Mouse (Mus musculus) retina, postnatal 1 day (tissue): ENCODE results near the gene Olfr214.
"Not testable (repeated sequence)": the region's sequence is repeated elsewhere in the genome, so short reads cannot be mapped to it uniquely, and the experiment has no call there.

Experiments used
- DNase-seq: peaks from one replicate; pipeline ENCODE4 v3.0.0-alpha.2; 2012

Gene Olfr214

GRCm38 (mm10) chr6:116553935-116554334, at the start of gene Olfr214:
Gene Olfr214, plus strand, starts transcription at chr6:116554235.
- no peak for DNase-seq

DNA sequence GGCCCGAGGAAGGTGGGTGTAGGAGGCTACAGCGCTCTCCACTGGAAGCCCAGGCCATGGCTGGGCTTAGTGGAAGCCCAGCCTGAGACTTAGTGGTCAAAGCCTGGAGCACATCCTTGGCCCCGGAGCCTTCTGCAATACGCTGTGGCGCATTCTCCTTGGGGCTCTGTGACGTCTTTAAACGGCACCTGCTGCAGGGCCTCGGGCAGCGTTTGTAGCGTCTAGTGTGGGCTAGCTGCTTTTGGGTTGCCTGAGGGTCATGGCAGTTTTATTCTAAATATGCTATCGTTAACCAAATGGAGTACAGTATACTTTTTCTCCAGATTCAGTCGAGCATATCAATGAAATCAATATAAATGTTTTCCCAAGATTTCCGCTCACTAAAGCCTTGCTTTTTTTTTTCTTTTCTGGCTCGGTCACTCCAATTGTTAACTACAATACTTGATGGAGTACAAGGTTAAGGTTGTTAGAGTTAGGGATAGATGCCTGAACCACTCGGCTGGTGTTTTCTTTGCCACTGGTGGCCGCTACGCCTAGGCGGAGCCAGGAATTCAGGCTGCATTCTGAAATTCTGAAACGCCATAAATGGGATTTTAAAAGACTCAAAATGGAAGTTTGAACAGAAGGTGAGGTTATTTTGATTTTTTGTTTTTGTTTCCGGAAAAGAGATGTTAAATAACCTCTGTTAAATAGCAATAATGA, 47.6 kb upstream of the Olfr214 start, which contains the start of gene Olfr212:
Gene Olfr212, plus strand, starts transcription at position 215 of the 702 bp plus-strand sequence.
- DNase-seq = not testable (repeated sequence)

- DNase-seq = no peak
Measured at GRCm38 (mm10) chr6:116514832-116515231, 39.2 kb upstream of the Olfr214 start.

GRCm38 (mm10) chr6:116538156-116538555, 15.9 kb upstream of the Olfr214 start, which contains the start of gene Olfr213:
Gene Olfr213, plus strand, starts transcription at chr6:116538456.
- no peak for DNase-seq

DNA sequence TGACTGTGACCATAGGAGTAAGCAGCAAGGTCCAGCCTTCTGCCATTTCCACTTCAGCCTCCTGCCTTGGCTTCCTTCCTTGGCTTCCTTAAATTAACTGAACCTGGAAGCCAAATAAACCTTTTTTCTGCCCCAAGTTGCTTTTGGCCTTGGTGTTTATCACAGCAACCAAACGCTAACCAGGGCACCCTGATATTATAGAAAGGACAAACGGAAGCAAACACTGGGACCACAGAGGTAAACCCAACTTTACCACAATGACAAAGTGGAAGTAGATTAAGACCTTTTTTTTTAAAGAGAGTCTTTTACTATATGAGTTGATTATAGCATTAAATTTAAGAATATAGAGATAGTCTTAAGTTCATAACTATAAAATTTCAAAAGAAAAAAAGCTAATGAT, 11.5 kb upstream of the Olfr214 start:
- no peak for DNase-seq

DNA sequence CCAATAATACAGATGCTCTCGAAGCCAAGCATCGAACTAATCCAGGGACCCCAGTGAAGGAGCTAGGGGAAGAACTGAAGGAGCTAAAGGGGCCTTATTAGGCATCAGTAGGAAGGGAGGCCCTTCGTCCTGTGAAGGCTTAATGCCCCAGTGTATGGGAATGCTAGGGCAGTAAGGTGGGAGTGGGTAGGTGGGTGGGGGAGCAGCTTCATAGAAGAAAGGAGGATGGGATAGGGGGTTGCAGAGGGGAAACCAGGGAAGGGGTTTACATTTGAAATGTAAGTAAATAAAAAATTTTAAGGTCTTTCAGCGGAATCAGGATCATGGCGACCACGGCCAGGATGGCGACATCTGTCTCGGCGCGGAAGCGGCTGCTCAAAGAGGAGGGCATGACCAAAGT, 3.2 kb upstream of the Olfr214 start, which contains the start of gene Gm5580:
Gene Gm5580, plus strand, starts transcription at position 301 of the 400 bp plus-strand sequence.
- not testable (repeated sequence) for DNase-seq

GRCm38 (mm10) chr6:116554952-116555351, 917 bp downstream of the Olfr214 start:
- DNase-seq = no peak

DNA sequence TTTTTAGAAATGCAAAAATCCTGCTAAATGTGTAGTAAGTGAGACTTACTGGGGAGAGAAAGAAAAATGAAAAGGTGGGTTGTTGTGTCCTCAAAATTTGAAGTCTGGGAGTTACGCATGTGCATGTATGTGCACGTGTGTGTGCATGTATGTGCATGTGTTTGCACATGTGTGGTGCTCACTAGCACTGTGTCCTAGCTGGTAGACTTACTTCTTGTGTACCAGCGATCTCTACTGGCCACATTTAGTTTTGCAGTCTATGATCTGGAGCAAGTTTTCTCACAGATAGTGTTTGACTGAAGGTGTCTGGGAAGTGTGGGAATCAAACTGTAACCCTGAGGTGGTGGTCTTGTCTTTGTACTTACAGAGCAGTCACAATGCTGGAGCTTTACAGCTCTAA, 15.8 kb downstream of the Olfr214 start:
- peak; percentile 69 for DNase-seq

DNA sequence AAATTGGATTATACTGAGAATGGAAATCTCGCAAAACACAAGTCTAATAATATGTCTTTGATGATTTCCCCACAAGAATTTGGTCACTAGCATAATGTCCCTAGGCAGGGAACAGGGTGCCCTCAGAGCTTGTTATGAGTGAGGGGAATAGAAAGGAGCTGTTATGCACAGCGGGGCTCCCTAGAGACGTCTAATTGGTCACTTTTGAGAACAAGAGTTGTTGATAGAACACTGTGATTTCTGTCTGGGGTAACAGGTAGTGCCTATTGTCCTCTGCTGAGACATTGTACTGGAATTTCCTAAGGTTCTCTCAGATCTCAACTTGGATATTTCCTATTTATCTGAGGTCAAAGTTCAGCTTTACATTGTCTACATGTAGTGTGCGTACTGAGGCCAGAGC, 30.1 kb downstream of the Olfr214 start, which contains the start of gene Olfr215:
Gene Olfr215, minus strand, starts transcription at position 101 of the 400 bp plus-strand sequence.
- DNase-seq = peak; percentile 15

DNA sequence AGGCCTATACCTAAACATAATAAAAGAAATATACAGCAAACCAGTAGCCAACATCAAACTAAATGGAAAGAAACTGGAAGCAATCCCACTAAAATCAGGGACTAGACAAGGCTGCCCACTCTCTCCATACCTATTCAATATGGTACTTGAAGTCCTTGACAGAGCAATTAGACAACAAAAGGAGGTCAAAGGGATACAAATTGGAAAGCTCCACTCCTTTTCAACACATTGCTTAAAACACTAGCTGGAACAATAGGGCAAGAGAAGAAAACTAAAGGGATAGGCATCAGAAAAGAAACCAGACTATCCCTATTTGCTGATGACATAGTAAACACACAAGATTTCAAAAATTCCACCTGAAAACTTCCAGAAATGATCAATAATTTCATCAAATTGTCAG, 46.9 kb downstream of the Olfr214 start:
- DNase-seq = not testable (repeated sequence)

GRCm38 (mm10) chr6:116607230-116607629, 53.2 kb downstream of the Olfr214 start:
- no peak for DNase-seq
